Mouse (Mus musculus) cerebellum, postnatal 4 days (tissue): ENCODE results near the gene Tnrc6c.

Experiments
- DNase-seq, 2 experiments: peaks; one replicate each; pipeline ENCODE4 v3.0.0; 2022; ENCODE audit warnings: low spot score in 2 of 2, mixed read lengths in 1 of 2

Tnrc6c gene

GRCm38 (mm10) chr11:117638386-117638785 lies 15.7 kb upstream of the Tnrc6c start:
- DNase-seq: no peak

- no peak for DNase-seq
Observed at GRCm38 (mm10) chr11:117638809-117639208, 15.3 kb upstream of the Tnrc6c start.

GRCm38 (mm10) chr11:117639331-117639970 lies 14.6 kb upstream of the Tnrc6c start:
- no peak for DNase-seq

GRCm38 (mm10) chr11:117642181-117642580 lies 11.9 kb upstream of the Tnrc6c start:
- no peak for DNase-seq

- no peak for DNase-seq
Observed at GRCm38 (mm10) chr11:117643240-117643639, 10.8 kb upstream of the Tnrc6c start.

GRCm38 (mm10) chr11:117646786-117647185 lies 7.3 kb upstream of the Tnrc6c start:
- no peak for DNase-seq

GRCm38 (mm10) chr11:117648005-117648404 lies 6.1 kb upstream of the Tnrc6c start:
- DNase-seq: no peak

- no peak for DNase-seq
Observed at GRCm38 (mm10) chr11:117650721-117651644, 3.1 kb upstream of the Tnrc6c start.

- DNase-seq: no peak
Observed at GRCm38 (mm10) chr11:117652907-117653306, 1.2 kb upstream of the Tnrc6c start.

GRCm38 (mm10) chr11:117654380-117654924 lies 363 bp downstream of the Tnrc6c start:
- DNase-seq: peak; percentile 95 to 97

GRCm38 (mm10) chr11:117654934-117655291 lies 824 bp downstream of the Tnrc6c start:
- no peak for DNase-seq

- DNase-seq: peak; percentile 31 to 53
Observed at GRCm38 (mm10) chr11:117655292-117656076, 1.4 kb downstream of the Tnrc6c start.

GRCm38 (mm10) chr11:117656077-117656401 lies 1.9 kb downstream of the Tnrc6c start:
- DNase-seq: no peak

GRCm38 (mm10) chr11:117658974-117659373 lies 4.9 kb downstream of the Tnrc6c start:
- DNase-seq: no peak

- no peak for DNase-seq
Observed at GRCm38 (mm10) chr11:117663036-117663809, 9.1 kb downstream of the Tnrc6c start.

GRCm38 (mm10) chr11:117663810-117664139 lies 9.7 kb downstream of the Tnrc6c start:
- no peak for DNase-seq

- DNase-seq: no peak
Observed at GRCm38 (mm10) chr11:117665189-117665588, 11.1 kb downstream of the Tnrc6c start.

- DNase-seq: no peak
Observed at GRCm38 (mm10) chr11:117666563-117666962, 12.5 kb downstream of the Tnrc6c start.

- DNase-seq: no peak
Observed at GRCm38 (mm10) chr11:117667152-117667551, 13.1 kb downstream of the Tnrc6c start.

GRCm38 (mm10) chr11:117667825-117668224 lies 13.7 kb downstream of the Tnrc6c start:
- peak in 1 of 2 experiments; percentile 46 for DNase-seq

GRCm38 (mm10) chr11:117671626-117672025 lies 17.5 kb downstream of the Tnrc6c start:
- no peak for DNase-seq
